Mouse (Mus musculus): ENCODE data around the gene Rin2.

Gene Rin2

GRCm38 (mm10) chr2:145735079-145735478, 60.1 kb downstream of the Rin2 start:
- ATAC-seq (ENCODE audit: low TSS enrichment) = no peak

- no peak for ATAC-seq (ENCODE audit: low TSS enrichment)
These were observed 61.5 kb downstream of the Rin2 start for GRCm38 (mm10) chr2:145736543-145736942.

- no peak for ATAC-seq (ENCODE audit: low TSS enrichment)
These were observed 62.2 kb downstream of the Rin2 start for GRCm38 (mm10) chr2:145737196-145737595.

GRCm38 (mm10) chr2:145740729-145741128, 65.7 kb downstream of the Rin2 start:
- ATAC-seq (ENCODE audit: low TSS enrichment) = no peak

- ATAC-seq (ENCODE audit: low TSS enrichment) = no peak
These were observed 68.0 kb downstream of the Rin2 start for GRCm38 (mm10) chr2:145742795-145743710.

- ATAC-seq (ENCODE audit: low TSS enrichment) = no peak
These were observed 71.4 kb downstream of the Rin2 start for GRCm38 (mm10) chr2:145746406-145746805.

GRCm38 (mm10) chr2:145749645-145750044, 74.6 kb downstream of the Rin2 start:
- no peak for ATAC-seq (ENCODE audit: low TSS enrichment)

GRCm38 (mm10) chr2:145752572-145752971, 77.6 kb downstream of the Rin2 start:
- ATAC-seq (ENCODE audit: low TSS enrichment) = no peak

GRCm38 (mm10) chr2:145753973-145754372, 79.0 kb downstream of the Rin2 start:
- no peak for ATAC-seq (ENCODE audit: low TSS enrichment)

GRCm38 (mm10) chr2:145755864-145756822, 81.1 kb downstream of the Rin2 start:
- ATAC-seq (ENCODE audit: low TSS enrichment) = no peak

GRCm38 (mm10) chr2:145760121-145760520, 85.1 kb downstream of the Rin2 start:
- ATAC-seq (ENCODE audit: low TSS enrichment) = no peak

- ATAC-seq (ENCODE audit: low TSS enrichment) = no peak
These were observed 86.4 kb downstream of the Rin2 start for GRCm38 (mm10) chr2:145761436-145761835.

GRCm38 (mm10) chr2:145769964-145770363, 94.9 kb downstream of the Rin2 start:
- no peak for ATAC-seq (ENCODE audit: low TSS enrichment)

- no peak for ATAC-seq (ENCODE audit: low TSS enrichment)
These were observed 95.9 kb downstream of the Rin2 start for GRCm38 (mm10) chr2:145770730-145771536.

GRCm38 (mm10) chr2:145783247-145783646, 108.2 kb downstream of the Rin2 start:
- no peak for ATAC-seq (ENCODE audit: low TSS enrichment)

GRCm38 (mm10) chr2:145784246-145784935, 109.4 kb downstream of the Rin2 start:
- ATAC-seq (ENCODE audit: low TSS enrichment) = no peak

GRCm38 (mm10) chr2:145784964-145785363, 109.9 kb downstream of the Rin2 start:
- ATAC-seq (ENCODE audit: low TSS enrichment) = no peak

GRCm38 (mm10) chr2:145785758-145786617, 111.0 kb downstream of the Rin2 start:
- ATAC-seq (ENCODE audit: low TSS enrichment) = peak; percentile 91

- no peak for ATAC-seq (ENCODE audit: low TSS enrichment)
These were observed 111.6 kb downstream of the Rin2 start for GRCm38 (mm10) chr2:145786618-145786932.

GRCm38 (mm10) chr2:145787486-145787885, 112.5 kb downstream of the Rin2 start:
- ATAC-seq (ENCODE audit: low TSS enrichment) = no peak

Data from frontal cortex, adult (tissue).